Mouse (Mus musculus) cerebellum, adult 11 months (tissue): ENCODE measurements around the gene Ptprb.

Experiments
- DNase-seq: peaks from one replicate; pipeline ENCODE4 v3.0.0; 2022

Ptprb gene

GRCm38 (mm10) chr10:116428026-116428780, 152.9 kb downstream of the Ptprb start:
- DNase-seq, result no peak

GRCm38 (mm10) chr10:116432421-116432820, 157.1 kb downstream of the Ptprb start:
- DNase-seq, result no peak

GRCm38 (mm10) chr10:116435455-116435854, 160.1 kb downstream of the Ptprb start:
- no peak for DNase-seq
